8 mouse cellular contexts compared by ENCODE assay signal in the genomic region with DNA sequence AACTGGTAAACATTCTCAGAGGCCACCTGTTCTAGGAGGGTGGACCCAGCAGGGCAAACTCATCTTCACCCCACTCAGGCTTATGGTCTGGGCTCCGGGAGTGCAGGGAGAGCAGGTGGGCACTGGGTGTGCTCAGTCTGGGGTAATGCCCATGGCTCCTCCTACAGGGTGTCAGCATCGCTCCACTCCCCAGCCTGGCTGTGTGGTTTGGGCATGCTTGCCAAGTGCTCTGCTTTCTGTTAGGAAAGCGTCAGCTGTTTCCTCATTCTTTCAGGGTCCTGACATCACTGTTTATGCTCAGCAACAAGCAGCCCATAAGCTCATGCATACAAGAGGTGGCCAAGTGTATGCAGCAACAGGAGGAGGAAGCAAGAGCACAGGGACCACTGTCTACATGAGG. TPM values are rescaled to one million over a fixed set of nuclear protein-coding genes. Genes with fewer than 3 reads are reported as not detected.
A peak's percentile ranks its signal among the peaks of the same experiment; 100 is the strongest.
DNase-seq lines count a peak whose midpoint lies in the region; ATAC-seq and TF ChIP-seq lines count a peak whose summit lies in the region.
"Had no signal": no experiment of that assay in that cellular context is flagged by ENCODE, and none has a peak within 500 bp of the region (broad histone marks: within the 10 kb centered on the region; RNA-seq: fewer than 3 reads in every experiment).

No protein-coding gene starts in this region.

- H3K4me2 ChIP-seq in midbrain, postnatal 0 days (ENCODE audit: low read depth, low read length, poor library complexity, severe bottlenecking), result no peak overlapping the region
- no peak overlapping the region for H3K4me2 ChIP-seq in midbrain, embryonic 15.5 days
- peak overlapping the region; percentile 19; the same call in 1 of the 2 replicates for H3K4me2 ChIP-seq in embryonic facial prominence, embryonic 15.5 days (replicated peaks)
- no peak overlapping the region for H3K4me2 ChIP-seq in lung, embryonic 16.5 days (ENCODE audit: low read depth, low read length)
- H3K4me2 ChIP-seq in midbrain, embryonic 11.5 days, result no peak overlapping the region
- H3K4me2 ChIP-seq: neural tube, embryonic 12.5 days had no signal

- no peaks in the 10 kb centered on the region for H3K27me3 ChIP-seq in midbrain, postnatal 0 days (ENCODE audit: insufficient read depth, low read length)
- no peaks in the 10 kb centered on the region for H3K27me3 ChIP-seq in midbrain, embryonic 15.5 days (replicated peaks)
- no peaks in the 10 kb centered on the region; the same call in 1 of the 2 replicates for H3K27me3 ChIP-seq in embryonic facial prominence, embryonic 15.5 days
- no peaks in the 10 kb centered on the region; the same call in 1 of the 2 replicates for H3K27me3 ChIP-seq in lung, embryonic 16.5 days (ENCODE audit: control insufficient read depth, insufficient read depth, low read depth, low read length)
- no peaks in the 10 kb centered on the region for H3K27me3 ChIP-seq in midbrain, embryonic 11.5 days (ENCODE audit: control insufficient read depth, insufficient read depth, low read length)
- H3K27me3 ChIP-seq: neural tube, embryonic 12.5 days had no signal

- no peak overlapping the region for H3K4me3 ChIP-seq in midbrain, postnatal 0 days (ENCODE audit: low read depth, low read length)
- no peak overlapping the region for H3K4me3 ChIP-seq in midbrain, embryonic 15.5 days
- H3K4me3 ChIP-seq in embryonic facial prominence, embryonic 15.5 days (replicated peaks), result no peak overlapping the region
- no peak overlapping the region for H3K4me3 ChIP-seq in lung, embryonic 16.5 days (ENCODE audit: low read length)
- H3K4me3 ChIP-seq in midbrain, embryonic 11.5 days (ENCODE audit: low read depth, low read length), result no peak overlapping the region
- H3K4me3 ChIP-seq: neural tube, embryonic 12.5 days had no signal

- H3K9ac ChIP-seq in midbrain, postnatal 0 days (replicated peaks; ENCODE audit: low read length, poor library complexity, severe bottlenecking), result no peak overlapping the region
- no peak overlapping the region for H3K9ac ChIP-seq in midbrain, embryonic 15.5 days
- no peak overlapping the region for H3K9ac ChIP-seq in embryonic facial prominence, embryonic 15.5 days
- H3K9ac ChIP-seq in lung, embryonic 16.5 days (ENCODE audit: low read length), result no peak overlapping the region
- no peak overlapping the region for H3K9ac ChIP-seq in midbrain, embryonic 11.5 days (ENCODE audit: low read length)
- H3K9ac ChIP-seq: neural tube, embryonic 12.5 days had no signal

- no peak overlapping the region for H3K27ac ChIP-seq in midbrain, postnatal 0 days (ENCODE audit: low read depth, low read length)
- no peak overlapping the region for H3K27ac ChIP-seq in midbrain, embryonic 15.5 days
- H3K27ac ChIP-seq in embryonic facial prominence, embryonic 15.5 days (replicated peaks), result peak overlapping the region; percentile 63
- no peak overlapping the region for H3K27ac ChIP-seq in lung, embryonic 16.5 days (ENCODE audit: low read length)
- H3K27ac ChIP-seq in midbrain, embryonic 11.5 days (ENCODE audit: low read depth, low read length), result no peak overlapping the region
- H3K27ac ChIP-seq: neural tube, embryonic 12.5 days had no signal

- no peak for TF ChIP-seq CTCF in midbrain, postnatal 0 days (IDR thresholded peaks at IDR 0.05)

- intact Hi-C loops in heart, postnatal 25 days (cut with DNase I), result no loop called here

- peak; percentile 43 for DNase-seq in midbrain, postnatal 0 days (ENCODE audit: low spot score)
- DNase-seq in heart, postnatal 25 days (ENCODE audit: low spot score), result peak; percentile 47
- DNase-seq in thymus, postnatal 25 days, result peak; percentile 75
- DNase-seq in midbrain, embryonic 11.5 days (ENCODE audit: low spot score, missing footprints), result no peak

- no peaks in the 10 kb centered on the region for H3K4me1 ChIP-seq in midbrain, postnatal 0 days (ENCODE audit: insufficient read depth, low read length)
- H3K4me1 ChIP-seq in midbrain, embryonic 15.5 days, result no peaks in the 10 kb centered on the region
- peaks cover 35% of the 10 kb centered on the region for H3K4me1 ChIP-seq in embryonic facial prominence, embryonic 15.5 days
- H3K4me1 ChIP-seq in lung, embryonic 16.5 days (replicated peaks; ENCODE audit: control insufficient read depth, insufficient read depth, low read length), result peaks cover 14% of the 10 kb centered on the region
- no peaks in the 10 kb centered on the region for H3K4me1 ChIP-seq in midbrain, embryonic 11.5 days (ENCODE audit: control insufficient read depth, insufficient read depth, low read length)

- H3K9me3 ChIP-seq in midbrain, postnatal 0 days (ENCODE audit: low read length), result no peaks in the 10 kb centered on the region
- no peaks in the 10 kb centered on the region for H3K9me3 ChIP-seq in midbrain, embryonic 15.5 days
- no peaks in the 10 kb centered on the region for H3K9me3 ChIP-seq in embryonic facial prominence, embryonic 15.5 days (replicated peaks)
- no peaks in the 10 kb centered on the region for H3K9me3 ChIP-seq in lung, embryonic 16.5 days (ENCODE audit: control insufficient read depth, low read length)
- H3K9me3 ChIP-seq in midbrain, embryonic 11.5 days (ENCODE audit: control insufficient read depth, low read length), result no peaks in the 10 kb centered on the region
- H3K9me3 ChIP-seq: neural tube, embryonic 12.5 days had no signal

- 66% methylated on average over 3 of the region's 3 CpGs for WGBS in midbrain, postnatal 0 days
- 64% methylated on average over 3 of the region's 3 CpGs for WGBS in midbrain, embryonic 15.5 days
- WGBS in embryonic facial prominence, embryonic 15.5 days, result 15% methylated on average over 3 of the region's 3 CpGs
- WGBS in lung, embryonic 16.5 days, result 18% methylated on average over 3 of the region's 3 CpGs
- 83% methylated on average over 3 of the region's 3 CpGs for WGBS in midbrain, embryonic 11.5 days

- ATAC-seq in midbrain, postnatal 0 days (ENCODE audit: low FRiP score), result no peak
- no peak for ATAC-seq in midbrain, embryonic 15.5 days (replicated peaks)
- ATAC-seq in embryonic facial prominence, embryonic 15.5 days (ENCODE audit: insufficient number of reproducible peaks, low FRiP score, low TSS enrichment, low read depth), result peak; percentile 91
- ATAC-seq in lung, embryonic 16.5 days (ENCODE audit: low read depth), result peak; percentile 93
- ATAC-seq in midbrain, embryonic 11.5 days (ENCODE audit: low FRiP score), result no peak

- H3K36me3 ChIP-seq in midbrain, postnatal 0 days (ENCODE audit: insufficient read depth, low read length), result no peaks in the 10 kb centered on the region
- no peaks in the 10 kb centered on the region for H3K36me3 ChIP-seq in midbrain, embryonic 15.5 days (replicated peaks)
- no peaks in the 10 kb centered on the region for H3K36me3 ChIP-seq in embryonic facial prominence, embryonic 15.5 days
- no peaks in the 10 kb centered on the region for H3K36me3 ChIP-seq in lung, embryonic 16.5 days (ENCODE audit: control insufficient read depth, insufficient read depth, low read length)
- H3K36me3 ChIP-seq in midbrain, embryonic 11.5 days (ENCODE audit: control insufficient read depth, insufficient read depth, low read length), result no peaks in the 10 kb centered on the region
- H3K36me3 ChIP-seq: neural tube, embryonic 12.5 days had no signal

RNA-seq across cellular contexts. Expression of a gene that starts 57.7 kb away (rescaled TPM):
- 15.8 and 18.4 TPM in 2 replicates for total RNA-seq in midbrain, postnatal 0 days (2014; rRNA removed)
- polyA plus RNA-seq in midbrain, postnatal 0 days (2015; fragmentation: Nextera tagmentation; extraction: Ambion mirVana), result 0.56 and 1.0 TPM in 2 replicates
- 0.83 and 0.92 TPM in 2 replicates for polyA plus RNA-seq in midbrain, embryonic 15.5 days (2015; fragmentation: Nextera tagmentation; extraction: Ambion mirVana)
- polyA plus RNA-seq in embryonic facial prominence, embryonic 15.5 days (2015; fragmentation: Nextera tagmentation; extraction: Ambion mirVana), result 0.72 and 1.1 TPM in 2 replicates
- 1 to 10 TPM; 8.8 to 9.2 TPM for total RNA-seq in heart, postnatal 25 days (2021)
- 0.49 and 0.87 TPM in 2 replicates for polyA plus RNA-seq in lung, embryonic 16.5 days (2015; fragmentation: Nextera tagmentation; extraction: Ambion mirVana)
- 0.11 and 0.29 TPM in 2 replicates for polyA plus RNA-seq in midbrain, embryonic 11.5 days (2014; fragmentation: Nextera tagmentation; extraction: Ambion mirVana)

Comparison
In these comparisons a context has a peak if more than half of its experiments do, and no peak if none do; other contexts are left out.
1. ATAC-seq: peak in embryonic facial prominence, embryonic 15.5 days (single experiment) and lung, embryonic 16.5 days (single experiment); none in midbrain, postnatal 0 days (single experiment), midbrain, embryonic 15.5 days (single experiment) and midbrain, embryonic 11.5 days (single experiment).